Mouse (Mus musculus): Measurements from ENCODE around the gene Acads. TPM values are rescaled to one million over a fixed set of nuclear protein-coding genes. Genes with fewer than 3 reads are reported as not detected.

The Acads gene
- polyA plus RNA-seq, 1 experiment = 52.1 TPM

- Histone ChIP-seq H3K9me3 (replicated peaks; ENCODE audit: control insufficient read depth, insufficient read depth, low read length, poor library complexity, severe bottlenecking) (no peaks in the 10 kb centered on the region), H3K27me3 (ENCODE audit: control insufficient read depth, insufficient read depth, low read length, poor library complexity, severe bottlenecking) (no peaks in the 10 kb centered on the region), H3K4me1 (ENCODE audit: control insufficient read depth, insufficient read depth, low read length) (no peaks in the 10 kb centered on the region), H3K27ac (ENCODE audit: insufficient read depth, low read length) (no peak overlapping the region), H3K9ac (ENCODE audit: low read depth, poor library complexity, severe bottlenecking) (no peak overlapping the region), H3K36me3 (ENCODE audit: control insufficient read depth, insufficient read depth, low read length, poor library complexity, severe bottlenecking) (no peaks in the 10 kb centered on the region), H3K4me3 (ENCODE audit: low read depth, low read length) (no peak overlapping the region)
- TF ChIP-seq EP300 (IDR thresholded peaks at IDR 0.05; ENCODE audit: insufficient read depth, low read depth, low read length) (no peak), CTCF (IDR thresholded peaks at IDR 0.05; ENCODE audit: low read depth, low read length) (no peak), POLR2A (IDR thresholded peaks at IDR 0.05; ENCODE audit: insufficient read depth, low read length) (no peak)
Observed at GRCm38 (mm10) chr5:115132465-115132864, 13.3 kb upstream of the Acads start.

GRCm38 (mm10) chr5:115129328-115129727, 10.2 kb upstream of the Acads start:
- Histone ChIP-seq H3K9ac (ENCODE audit: low read depth, poor library complexity, severe bottlenecking) (no peak overlapping the region), H3K36me3 (ENCODE audit: control insufficient read depth, insufficient read depth, low read length, poor library complexity, severe bottlenecking) (no peaks in the 10 kb centered on the region), H3K9me3 (replicated peaks; ENCODE audit: control insufficient read depth, insufficient read depth, low read length, poor library complexity, severe bottlenecking) (no peaks in the 10 kb centered on the region), H3K4me1 (ENCODE audit: control insufficient read depth, insufficient read depth, low read length) (no peaks in the 10 kb centered on the region), H3K27ac (ENCODE audit: insufficient read depth, low read length) (no peak overlapping the region), H3K4me3 (ENCODE audit: low read depth, low read length) (no peak overlapping the region), H3K27me3 (ENCODE audit: control insufficient read depth, insufficient read depth, low read length, poor library complexity, severe bottlenecking) (no peaks in the 10 kb centered on the region)
- TF ChIP-seq EP300 (IDR thresholded peaks at IDR 0.05; ENCODE audit: insufficient read depth, low read depth, low read length) (no peak), POLR2A (IDR thresholded peaks at IDR 0.05; ENCODE audit: insufficient read depth, low read length) (no peak), CTCF (IDR thresholded peaks at IDR 0.05; ENCODE audit: low read depth, low read length) (peak; percentile 13)

GRCm38 (mm10) chr5:115127421-115128179, 8.5 kb upstream of the Acads start:
- Histone ChIP-seq H3K36me3 (ENCODE audit: control insufficient read depth, insufficient read depth, low read length, poor library complexity, severe bottlenecking) (no peaks in the 10 kb centered on the region), H3K27me3 (ENCODE audit: control insufficient read depth, insufficient read depth, low read length, poor library complexity, severe bottlenecking) (no peaks in the 10 kb centered on the region), H3K4me3 (ENCODE audit: low read depth, low read length) (no peak overlapping the region), H3K4me1 (ENCODE audit: control insufficient read depth, insufficient read depth, low read length) (no peaks in the 10 kb centered on the region), H3K27ac (ENCODE audit: insufficient read depth, low read length) (no peak overlapping the region), H3K9me3 (replicated peaks; ENCODE audit: control insufficient read depth, insufficient read depth, low read length, poor library complexity, severe bottlenecking) (no peaks in the 10 kb centered on the region), H3K9ac (ENCODE audit: low read depth, poor library complexity, severe bottlenecking) (no peak overlapping the region)
- no peak for TF ChIP-seq POLR2A (IDR thresholded peaks at IDR 0.05; ENCODE audit: insufficient read depth, low read length)

- H3K27me3 ChIP-seq (ENCODE audit: control insufficient read depth, insufficient read depth, low read length, poor library complexity, severe bottlenecking) = no peaks in the 10 kb centered on the region
Observed at GRCm38 (mm10) chr5:115126578-115127312, 7.6 kb upstream of the Acads start.

GRCm38 (mm10) chr5:115125211-115125871, 6.2 kb upstream of the Acads start:
- TF ChIP-seq POLR2A (IDR thresholded peaks at IDR 0.05; ENCODE audit: insufficient read depth, low read length) = no peak
- TF ChIP-seq CTCF (IDR thresholded peaks at IDR 0.05; ENCODE audit: low read depth, low read length) = peak; percentile 82
- TF ChIP-seq EP300 (IDR thresholded peaks at IDR 0.05; ENCODE audit: insufficient read depth, low read depth, low read length) = no peak

More at GRCm38 (mm10) chr5:115126578-115127312, 7.6 kb upstream of the Acads start:
- TF ChIP-seq CTCF (IDR thresholded peaks at IDR 0.05; ENCODE audit: low read depth, low read length) (no peak), POLR2A (IDR thresholded peaks at IDR 0.05; ENCODE audit: insufficient read depth, low read length) (no peak), EP300 (IDR thresholded peaks at IDR 0.05; ENCODE audit: insufficient read depth, low read depth, low read length) (no peak)
- Histone ChIP-seq H3K4me1 (ENCODE audit: control insufficient read depth, insufficient read depth, low read length) (no peaks in the 10 kb centered on the region), H3K4me3 (ENCODE audit: low read depth, low read length) (no peak overlapping the region), H3K9ac (ENCODE audit: low read depth, poor library complexity, severe bottlenecking) (no peak overlapping the region), H3K36me3 (ENCODE audit: control insufficient read depth, insufficient read depth, low read length, poor library complexity, severe bottlenecking) (no peaks in the 10 kb centered on the region), H3K9me3 (replicated peaks; ENCODE audit: control insufficient read depth, insufficient read depth, low read length, poor library complexity, severe bottlenecking) (no peaks in the 10 kb centered on the region), H3K27ac (ENCODE audit: insufficient read depth, low read length) (no peak overlapping the region)

More at GRCm38 (mm10) chr5:115125211-115125871, 6.2 kb upstream of the Acads start:
- no peaks in the 10 kb centered on the region for H3K9me3 ChIP-seq (replicated peaks; ENCODE audit: control insufficient read depth, insufficient read depth, low read length, poor library complexity, severe bottlenecking)
- no peaks in the 10 kb centered on the region for H3K27me3 ChIP-seq (ENCODE audit: control insufficient read depth, insufficient read depth, low read length, poor library complexity, severe bottlenecking)
- no peak overlapping the region for H3K27ac ChIP-seq (ENCODE audit: insufficient read depth, low read length)
- H3K4me1 ChIP-seq (ENCODE audit: control insufficient read depth, insufficient read depth, low read length) = no peaks in the 10 kb centered on the region
- H3K9ac ChIP-seq (ENCODE audit: low read depth, poor library complexity, severe bottlenecking) = no peak overlapping the region
- no peaks in the 10 kb centered on the region for H3K36me3 ChIP-seq (ENCODE audit: control insufficient read depth, insufficient read depth, low read length, poor library complexity, severe bottlenecking)
- no peak overlapping the region for H3K4me3 ChIP-seq (ENCODE audit: low read depth, low read length)

Measured in ES-Bruce4 (cell line).